Mouse (Mus musculus): ENCODE measurements around the gene Tbl1xr1.

GRCm38 (mm10) chr3:22173171-22173570 lies 96.7 kb downstream of the Tbl1xr1 start:
- TF ChIP-seq POLR2A (IDR thresholded peaks at IDR 0.05; ENCODE audit: low read depth, low read length), result no peak
- no peak for TF ChIP-seq CTCF (IDR thresholded peaks at IDR 0.05; ENCODE audit: borderline replicate concordance, insufficient read depth, low read length)
